Mouse (Mus musculus) kidney, adult 9 months (tissue): ENCODE data around the gene Dpm1.
A peak's percentile ranks its signal among the peaks of the same experiment; 100 is the strongest.

Experiments used
- DNase-seq: peaks from one replicate; pipeline ENCODE4 v3.0.0; 2022

The Dpm1 gene

DNA sequence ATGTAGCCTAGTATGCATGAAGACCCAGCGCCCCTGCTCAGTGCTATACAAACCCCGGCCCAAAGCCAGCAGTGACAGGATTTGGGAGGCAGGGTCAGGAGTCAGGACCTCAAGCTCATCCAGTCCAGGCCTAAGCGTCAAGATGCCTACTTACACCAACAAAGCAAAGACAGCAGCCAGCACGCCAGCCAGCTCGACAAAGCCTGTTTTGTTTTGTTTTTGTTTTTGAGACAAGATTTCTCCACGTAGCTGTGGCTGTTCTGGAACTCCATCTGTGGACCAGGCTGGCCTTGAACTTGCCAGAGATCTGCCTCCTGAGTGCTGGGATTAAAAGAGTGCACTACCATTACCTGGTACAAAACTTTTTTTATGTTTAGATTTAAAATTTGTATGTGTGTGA is 7.1 kb downstream of the Dpm1 start:
- no peak for DNase-seq

- no peak for DNase-seq
Measured at GRCm38 (mm10) chr2:168213788-168214397, 16.5 kb downstream of the Dpm1 start.

- peak; percentile 39 for DNase-seq
Measured at GRCm38 (mm10) chr2:168207883-168208282, 22.5 kb downstream of the Dpm1 start.

DNA sequence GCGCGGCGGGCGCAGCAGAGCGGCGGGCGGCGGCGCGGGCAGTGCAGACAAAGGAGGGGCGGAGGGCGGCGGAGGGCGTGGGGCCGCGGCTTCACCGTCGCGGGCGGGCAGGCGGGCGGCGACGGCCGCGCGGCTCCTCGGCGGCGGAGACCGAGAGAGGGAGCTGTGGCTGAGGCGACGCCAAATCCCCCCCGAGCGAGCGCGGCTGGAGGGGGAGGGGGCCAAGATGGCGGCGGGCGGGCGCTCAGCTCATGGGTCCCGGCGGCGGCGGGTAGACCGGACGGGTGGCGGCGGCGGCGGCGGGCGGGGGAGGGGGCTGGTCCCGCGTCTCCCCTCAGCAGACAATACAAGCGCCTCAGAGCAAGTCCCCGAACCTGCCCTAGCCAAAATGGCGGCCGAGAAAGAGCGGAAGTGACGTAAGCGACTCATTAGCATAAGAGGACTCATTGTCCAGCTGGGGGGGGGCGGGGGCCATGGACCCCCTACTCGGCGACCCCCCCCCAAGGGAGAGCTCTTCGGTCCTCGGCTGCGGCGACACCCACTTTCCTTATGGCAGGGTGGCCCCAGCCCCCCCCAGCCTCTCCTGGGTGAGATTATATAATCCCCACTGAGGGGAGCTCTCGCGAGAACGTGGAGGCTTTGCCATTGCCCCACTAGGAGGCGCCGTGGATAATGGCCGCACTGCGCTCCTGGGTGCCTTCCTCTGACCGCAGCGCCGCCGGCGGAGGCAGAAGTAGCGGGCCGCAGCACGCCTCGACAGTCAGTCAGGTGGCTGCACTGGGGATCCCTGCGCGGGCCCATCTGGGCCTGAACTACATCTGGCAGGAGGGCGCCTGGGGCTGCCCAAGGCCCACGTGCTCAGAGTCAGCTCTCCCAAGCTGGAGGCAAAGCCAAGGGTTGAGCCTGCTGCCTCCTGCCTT is 23.4 kb downstream of the Dpm1 start, which contains the start of gene Adnp:
Gene Adnp (minus strand): TSS at position 388 of the 920 bp plus-strand sequence.
- DNase-seq = peak; percentile 98

- peak; percentile 38 for DNase-seq
Measured at GRCm38 (mm10) chr2:168205681-168206631, 24.4 kb downstream of the Dpm1 start.

GRCm38 (mm10) chr2:168205265-168205664 is 25.1 kb downstream of the Dpm1 start:
- DNase-seq = peak; percentile 95

GRCm38 (mm10) chr2:168204476-168204999 is 25.9 kb downstream of the Dpm1 start:
- DNase-seq = no peak

GRCm38 (mm10) chr2:168200014-168200691 is 30.2 kb downstream of the Dpm1 start:
- no peak for DNase-seq

DNA sequence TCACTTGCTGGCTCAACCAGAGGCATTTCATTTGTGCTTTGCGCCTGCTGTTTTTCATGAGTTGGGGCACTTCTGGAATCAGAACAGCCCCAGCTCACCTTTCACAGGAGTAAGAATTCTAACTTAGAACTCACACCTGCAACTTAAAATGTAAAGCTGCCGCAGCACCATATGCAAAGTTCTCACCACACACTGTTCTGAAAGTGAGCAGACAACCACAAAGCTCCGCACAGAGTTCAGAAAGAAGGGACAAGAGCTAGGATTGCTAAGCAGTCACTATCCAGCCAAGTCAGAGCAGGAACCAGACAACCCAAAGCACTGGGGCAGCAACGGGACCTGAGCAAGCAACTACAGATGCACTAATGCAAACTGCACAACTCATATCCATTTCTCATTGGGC is 30.9 kb downstream of the Dpm1 start:
- no peak for DNase-seq

GRCm38 (mm10) chr2:168198421-168198820 is 32.0 kb downstream of the Dpm1 start:
- no peak for DNase-seq

- no peak for DNase-seq
Measured at GRCm38 (mm10) chr2:168195721-168196120, 34.7 kb downstream of the Dpm1 start.

DNA sequence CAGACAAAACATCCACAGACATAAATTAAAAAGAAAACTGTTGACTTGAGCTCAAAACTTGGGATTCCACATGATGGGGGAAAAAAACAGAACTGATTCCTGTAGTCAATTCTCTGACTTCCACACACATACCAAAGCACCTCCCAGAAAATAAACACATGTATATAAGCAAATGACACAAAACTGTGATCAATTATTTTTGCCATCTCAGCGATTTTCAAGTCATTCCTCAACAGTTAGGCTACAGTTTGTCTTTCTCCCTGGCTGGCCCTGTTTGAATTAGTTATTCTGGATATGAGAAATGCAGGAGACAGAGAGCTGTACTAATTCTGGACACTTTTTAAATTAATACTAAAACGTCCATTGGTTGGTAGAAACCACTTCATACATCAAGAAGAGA is 36.7 kb downstream of the Dpm1 start:
- DNase-seq = no peak

GRCm38 (mm10) chr2:168191856-168192255 is 38.5 kb downstream of the Dpm1 start:
- DNase-seq = no peak

GRCm38 (mm10) chr2:168175946-168176345 is 54.4 kb downstream of the Dpm1 start:
- DNase-seq = no peak

DNA sequence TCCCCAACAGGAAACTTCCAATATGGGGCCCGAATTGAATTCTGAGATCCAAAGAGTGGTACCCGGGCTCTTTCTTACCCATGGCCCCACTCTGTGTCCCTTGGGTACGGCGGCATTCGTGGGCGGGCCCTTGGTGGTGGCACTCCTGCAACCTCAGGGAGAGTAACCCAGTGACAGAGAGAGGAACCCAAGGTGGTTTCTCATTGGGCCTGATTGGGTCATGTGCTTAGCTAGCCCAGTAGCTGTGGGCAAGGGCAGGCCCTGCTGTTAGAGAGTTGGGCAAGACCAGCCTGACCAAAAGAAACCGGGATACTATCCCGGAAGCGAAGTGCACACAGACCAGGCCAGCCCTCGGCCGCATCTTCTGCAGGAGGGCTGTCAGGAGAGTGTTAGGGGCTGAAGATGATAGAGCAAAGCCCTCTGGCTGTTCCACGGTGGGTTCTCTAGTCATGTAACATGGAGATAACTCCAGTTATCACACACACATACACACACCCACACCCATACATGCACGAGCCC is 60.2 kb downstream of the Dpm1 start:
- peak; percentile 89 for DNase-seq

DNA sequence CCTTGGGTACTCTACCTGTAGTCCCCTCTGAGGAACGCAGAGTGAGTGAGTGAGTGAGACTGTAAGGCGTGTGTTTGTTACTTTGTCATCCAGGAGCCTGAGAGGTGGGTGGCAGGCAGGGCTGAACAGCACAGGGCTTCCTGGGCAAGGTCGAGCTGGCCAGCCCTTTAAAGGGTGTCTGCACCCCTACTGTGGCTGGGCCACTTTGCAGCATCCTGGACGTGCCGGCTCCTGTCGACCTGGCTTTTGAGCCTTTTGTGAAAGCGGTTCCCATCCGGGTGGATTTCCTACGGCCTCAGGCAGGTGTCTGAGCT is 60.6 kb downstream of the Dpm1 start:
- no peak for DNase-seq

DNA sequence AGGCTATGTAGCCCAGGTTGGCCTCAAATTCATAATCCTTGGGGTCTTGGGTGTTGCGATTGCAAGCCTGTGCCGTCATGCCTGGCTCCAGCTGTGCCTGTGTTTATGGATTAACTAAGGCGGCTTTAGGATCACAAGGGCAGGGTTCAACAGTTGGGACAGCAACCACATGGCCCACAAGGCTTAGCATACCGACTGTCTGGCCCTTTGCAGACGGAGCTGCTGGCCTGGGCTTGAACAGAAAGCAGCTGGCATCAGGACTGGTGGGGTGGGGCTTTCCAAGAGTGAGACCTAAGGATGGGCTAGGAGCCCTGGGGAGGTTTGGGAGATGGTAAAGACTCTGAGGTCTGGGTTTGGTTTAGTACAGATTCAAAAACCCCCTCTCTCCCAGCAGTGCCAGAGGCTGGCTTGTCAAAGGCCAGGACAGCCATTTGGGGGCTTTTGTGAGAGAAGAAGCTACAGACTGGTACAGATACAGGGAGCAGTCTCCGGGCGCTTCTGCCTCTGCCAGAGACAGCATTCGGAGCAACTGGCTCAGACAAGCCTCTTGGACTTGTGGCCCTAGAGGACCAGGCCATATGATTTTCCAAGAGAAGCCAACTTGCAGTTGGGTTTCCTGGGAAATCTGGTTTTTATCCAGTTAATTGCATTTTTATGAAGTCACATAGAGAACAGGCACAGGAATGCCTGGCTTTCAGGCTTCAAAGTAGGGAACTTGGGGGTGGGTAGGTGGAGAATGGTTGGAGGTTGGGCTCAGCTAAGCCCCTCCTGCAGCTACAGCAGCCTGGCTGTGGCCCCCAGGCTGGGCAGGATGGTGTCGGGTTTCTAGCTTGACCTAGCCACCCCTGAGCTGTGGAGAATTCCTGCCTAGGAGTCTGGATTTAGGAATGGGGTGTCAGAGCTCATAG is 61.2 kb downstream of the Dpm1 start:
- peak; percentile 70 for DNase-seq

- no peak for DNase-seq
Measured at GRCm38 (mm10) chr2:168167781-168168180, 62.6 kb downstream of the Dpm1 start.

GRCm38 (mm10) chr2:168166750-168167460 is 63.5 kb downstream of the Dpm1 start:
- peak; percentile 59 for DNase-seq

DNA sequence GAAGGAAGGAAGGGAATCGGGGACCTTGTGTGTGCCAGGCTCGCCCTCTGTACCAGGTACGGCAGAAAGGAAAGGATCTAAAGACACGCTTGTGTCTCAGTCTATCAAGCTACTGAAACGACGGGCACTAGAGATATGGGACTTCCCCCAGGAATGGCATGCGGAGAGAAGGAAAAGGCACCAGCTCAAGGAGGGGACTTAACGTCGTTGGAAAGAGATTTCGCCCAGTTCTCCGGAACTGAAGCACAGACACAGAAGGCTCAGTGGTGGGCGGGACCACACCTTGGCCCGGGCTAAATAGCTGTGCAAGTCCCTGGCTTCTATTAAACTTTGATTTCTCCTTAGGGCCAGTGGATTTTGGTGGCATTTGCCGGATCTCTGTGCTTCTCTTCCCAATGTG is 68.4 kb downstream of the Dpm1 start:
- DNase-seq = peak; percentile 44
